Mouse (Mus musculus): Measurements from ENCODE around the gene Epop.

GRCm38 (mm10) chr11:97628303-97628567 lies 1.3 kb downstream of the Epop start:
- no peak for TF ChIP-seq POLR2A (IDR thresholded peaks at IDR 0.05; ENCODE audit: insufficient read depth, low read length)
- TF ChIP-seq CTCF (IDR thresholded peaks at IDR 0.05; ENCODE audit: low read depth, low read length): no peak
- TF ChIP-seq EP300 (IDR thresholded peaks at IDR 0.05; ENCODE audit: insufficient read depth, low read depth, low read length): no peak
